Mouse (Mus musculus): ENCODE results near the gene Prr15l.
A peak's percentile ranks its signal among the peaks of the same experiment; 100 is the strongest.

Gene Prr15l

DNA sequence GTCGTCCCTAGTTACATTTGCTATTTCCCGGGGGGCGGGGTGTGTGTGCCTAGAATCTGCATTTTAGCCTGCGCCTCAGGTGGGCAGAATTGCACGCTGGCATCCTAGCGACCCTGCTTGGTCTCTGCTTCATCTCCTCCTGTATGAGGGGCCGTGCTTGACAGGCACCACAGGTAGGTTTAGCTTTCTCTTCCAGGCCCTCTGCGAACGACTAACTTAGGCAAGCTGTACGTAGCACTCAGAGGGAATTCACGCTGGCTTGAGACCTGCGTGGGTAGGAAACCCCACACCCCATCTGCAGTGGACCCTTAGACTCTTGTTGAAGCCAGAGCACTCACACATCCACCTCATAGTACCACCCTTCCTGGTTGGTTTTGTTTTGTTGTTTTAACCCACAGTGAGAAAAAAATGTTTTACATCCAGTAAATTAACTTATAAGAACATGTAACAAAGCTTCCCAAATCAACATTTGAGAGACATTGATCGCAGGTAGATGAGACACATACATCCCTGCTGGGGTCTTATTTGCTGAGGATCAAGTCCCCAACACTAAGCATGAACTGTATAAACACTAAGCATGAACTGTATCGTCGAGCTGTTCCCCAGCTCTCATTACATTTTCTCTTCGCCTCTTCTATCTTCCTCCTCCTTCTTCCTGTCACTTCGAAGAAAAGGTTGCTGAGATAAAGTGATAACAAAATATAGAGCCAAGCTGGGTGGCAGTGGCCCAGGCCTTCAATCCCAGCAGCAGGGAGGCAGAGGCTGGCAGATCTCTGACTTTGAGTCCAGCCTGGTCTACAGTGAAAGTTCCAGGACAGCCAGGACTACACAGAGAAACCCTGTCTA is 50.7 kb downstream of the Prr15l start:
- DNase-seq: peak; percentile 20

DNA sequence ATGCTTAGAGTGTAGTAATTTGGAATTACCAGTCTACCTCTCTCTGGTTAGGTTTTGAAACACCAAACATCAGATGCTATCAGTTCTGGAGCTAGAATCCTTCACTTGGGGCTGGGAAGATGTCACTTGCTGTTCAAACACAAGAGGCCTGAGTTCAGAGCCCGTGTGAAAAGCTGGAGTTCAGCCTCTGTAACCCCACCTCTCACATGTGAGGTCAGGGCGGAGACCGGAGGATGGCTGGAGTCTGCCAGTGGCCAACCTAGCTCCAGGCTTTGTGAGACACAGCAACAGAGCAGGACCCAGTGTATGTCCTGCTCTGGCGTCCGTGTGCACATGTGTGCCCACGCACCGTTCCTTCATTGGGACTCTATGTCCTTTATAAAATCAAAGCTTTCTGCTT is 51.4 kb downstream of the Prr15l start:
- no peak for DNase-seq

DNA sequence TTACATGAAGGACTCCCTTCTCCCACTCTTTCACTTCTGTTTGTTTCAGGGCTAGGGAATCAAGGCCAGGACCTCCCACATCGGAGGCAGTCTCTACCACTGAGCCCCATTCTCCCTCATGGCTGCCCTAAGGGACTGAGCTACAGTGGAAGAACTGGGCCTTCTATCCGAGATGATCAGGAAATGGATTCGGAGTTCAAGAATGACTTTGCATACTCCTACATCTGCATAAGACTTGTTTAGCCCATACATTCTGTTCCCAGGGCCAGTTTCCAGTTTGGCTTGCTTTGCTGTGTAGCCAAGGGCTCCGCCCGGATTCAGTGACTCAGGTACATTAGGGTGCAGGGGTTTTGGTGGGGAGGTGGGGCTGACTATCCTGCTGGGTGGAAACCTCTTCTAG is 52.1 kb downstream of the Prr15l start:
- DNase-seq: no peak

DNA sequence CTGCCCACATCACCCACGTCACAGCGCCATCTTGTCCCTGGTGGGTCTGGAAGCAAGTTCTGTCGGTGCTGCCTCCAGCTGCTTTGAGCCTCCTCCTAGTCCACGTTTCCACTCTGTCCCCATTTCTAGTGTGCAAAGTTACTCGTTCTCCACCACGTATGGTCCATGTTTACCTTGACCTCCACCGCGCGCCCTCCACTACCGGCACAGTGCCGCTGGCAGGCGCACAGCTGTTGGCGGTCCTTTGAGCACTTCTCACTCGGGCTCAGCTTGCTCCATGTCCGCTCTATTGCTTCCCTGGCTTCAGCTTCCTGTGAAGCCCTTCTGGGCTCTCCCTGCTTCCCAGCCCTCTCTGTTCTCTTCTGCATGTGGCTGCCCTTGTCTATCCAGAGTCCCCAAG is 53.6 kb downstream of the Prr15l start:
- no peak for DNase-seq

DNA sequence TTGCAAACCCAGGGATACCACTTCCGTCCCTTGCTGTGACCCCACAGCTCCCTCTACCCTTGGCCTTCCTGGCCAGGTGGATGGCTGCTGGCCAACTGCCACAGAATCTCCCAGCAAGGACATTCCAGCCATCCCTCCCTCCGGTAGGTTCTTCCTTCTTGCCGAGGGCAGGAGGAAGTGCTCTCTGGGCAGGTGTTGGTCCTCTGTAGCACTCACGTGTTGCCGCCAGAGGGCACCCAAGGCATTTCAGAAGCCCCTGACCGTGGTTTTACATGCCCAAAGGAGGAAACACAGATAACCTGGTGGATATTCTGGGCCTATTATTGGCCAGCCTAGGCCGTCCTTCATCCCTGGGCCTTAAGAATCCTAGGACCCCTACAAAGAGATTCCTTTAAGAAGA is 54.5 kb downstream of the Prr15l start:
- DNase-seq: peak; percentile 89

DNA sequence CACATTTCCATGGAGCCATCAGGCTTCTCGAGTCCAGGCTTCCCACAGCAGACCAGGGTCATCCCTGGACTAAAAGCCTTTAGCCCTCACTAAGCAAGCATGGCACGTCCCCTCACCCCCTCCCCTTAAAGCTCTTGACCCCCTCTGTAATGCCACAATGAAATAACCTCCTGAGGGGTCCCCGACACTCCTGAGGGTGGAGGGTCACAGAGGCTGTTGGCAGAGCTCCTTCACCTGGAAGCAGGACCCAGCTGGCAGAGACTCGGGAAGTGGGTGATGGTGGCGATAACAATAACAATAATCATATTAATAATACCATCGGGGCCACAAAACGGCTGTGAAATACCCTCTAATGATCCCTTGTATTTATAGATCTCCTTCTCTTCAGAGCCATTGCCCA is 55.0 kb downstream of the Prr15l start, which contains the start of gene Sp2:
Gene Sp2, minus strand, starts transcription at position 101 of the 400 bp plus-strand sequence.
- no peak for DNase-seq

DNA sequence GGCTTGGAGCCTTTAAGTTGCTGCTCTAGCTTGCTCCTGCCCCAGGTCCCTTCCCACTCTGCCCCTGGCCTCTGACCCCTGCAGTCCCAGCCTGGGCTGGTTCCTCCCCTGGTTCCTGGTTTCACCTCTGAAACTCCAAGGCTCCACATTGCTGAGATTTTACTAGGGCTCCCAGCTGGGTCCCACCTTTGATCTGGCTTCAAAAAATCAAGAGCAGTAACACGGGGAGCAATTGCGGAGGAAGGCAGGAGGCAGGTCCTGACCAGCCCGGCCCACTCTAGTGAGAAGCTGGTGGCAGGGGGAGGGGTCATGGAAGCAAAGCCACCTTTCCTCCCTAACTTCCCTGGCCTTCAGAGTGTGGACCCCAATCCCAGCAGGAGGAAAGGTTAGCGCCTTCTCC is 57.0 kb downstream of the Prr15l start:
- DNase-seq: no peak

DNA sequence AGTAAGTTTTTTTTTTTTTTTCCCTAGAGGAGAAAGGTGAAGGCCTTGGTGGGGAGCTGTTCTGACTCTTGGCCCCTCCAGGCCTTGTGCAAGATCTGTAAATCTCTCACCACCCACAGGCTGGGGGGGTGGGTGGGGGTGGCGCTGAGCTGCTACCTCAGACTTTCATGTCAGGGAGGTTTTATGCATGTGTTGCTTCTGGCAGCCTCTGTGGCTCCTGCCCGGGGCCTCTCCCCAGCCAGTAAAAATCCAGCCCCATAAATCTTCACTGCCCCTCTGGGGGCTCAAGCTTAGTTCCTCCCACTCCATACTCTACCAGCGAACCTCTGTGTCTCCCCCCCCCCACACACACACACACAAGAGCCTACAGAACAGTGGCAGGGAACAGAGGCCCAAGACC is 58.6 kb downstream of the Prr15l start:
- no peak for DNase-seq

All from lung, postnatal 36 days (tissue).